Mouse (Mus musculus) CH12F3 (cell line): Measurements from ENCODE around the gene Yif1b.

ENCODE experiments used
- in situ Hi-C: fragments of 300-500 bp; cut with MboI; formaldehyde crosslinking; loops from 2 replicates; pipeline ENCODE4 v1.14.3; 2020; ENCODE audit warnings: low sequenced_read_pairs

The Yif1b gene

GRCm38 (mm10) chr7:29279261-29279660 lies 41.1 kb downstream of the Yif1b start:
- in situ Hi-C loops: no loop called here

- in situ Hi-C loops: no loop called here
Measured at GRCm38 (mm10) chr7:29279924-29280323, 41.8 kb downstream of the Yif1b start.

- in situ Hi-C loops: no loop called here
Measured at GRCm38 (mm10) chr7:29280801-29281200, 42.7 kb downstream of the Yif1b start.

GRCm38 (mm10) chr7:29281201-29282073 lies 43.3 kb downstream of the Yif1b start, which contains the start of gene Spint2:
Gene Spint2, minus strand, starts transcription at chr7:29281912.
- in situ Hi-C loops: no loop called here

GRCm38 (mm10) chr7:29282074-29282554 lies 44.0 kb downstream of the Yif1b start:
- in situ Hi-C loops: no loop called here

GRCm38 (mm10) chr7:29283876-29284275 lies 45.7 kb downstream of the Yif1b start:
- in situ Hi-C loops: no loop called here

GRCm38 (mm10) chr7:29284523-29284922 lies 46.4 kb downstream of the Yif1b start:
- in situ Hi-C loops: no loop called here

GRCm38 (mm10) chr7:29287481-29287880 lies 49.4 kb downstream of the Yif1b start:
- in situ Hi-C loops: no loop called here

- in situ Hi-C loops: no loop called here
Measured at GRCm38 (mm10) chr7:29288079-29288478, 50.0 kb downstream of the Yif1b start.

GRCm38 (mm10) chr7:29288942-29289638 lies 51.0 kb downstream of the Yif1b start, which contains the start of gene Ppp1r14a:
Gene Ppp1r14a, plus strand, starts transcription at chr7:29289308.
- in situ Hi-C loops: no loop called here

GRCm38 (mm10) chr7:29289856-29290255 lies 51.7 kb downstream of the Yif1b start:
- in situ Hi-C loops: no loop called here

GRCm38 (mm10) chr7:29290691-29291485 lies 52.8 kb downstream of the Yif1b start:
- in situ Hi-C loops: no loop called here

GRCm38 (mm10) chr7:29291616-29292457 lies 53.7 kb downstream of the Yif1b start:
- in situ Hi-C loops: no loop called here

GRCm38 (mm10) chr7:29292458-29293098 lies 54.4 kb downstream of the Yif1b start:
- in situ Hi-C loops: no loop called here

- in situ Hi-C loops: no loop called here
Measured at GRCm38 (mm10) chr7:29293131-29294065, 55.3 kb downstream of the Yif1b start.

GRCm38 (mm10) chr7:29294111-29294761 lies 56.1 kb downstream of the Yif1b start:
- in situ Hi-C loops: no loop called here

- in situ Hi-C loops: no loop called here
Measured at GRCm38 (mm10) chr7:29295861-29296647, 57.9 kb downstream of the Yif1b start.
